Mouse (Mus musculus) liver, embryonic 11.5 days (tissue): ENCODE data around the gene Ewsr1. TPM values are rescaled to one million over a fixed set of nuclear protein-coding genes. Genes with fewer than 3 reads are reported as not detected.

Experiments
- ATAC-seq: fragments of 200-750 bp; cut with Nextera tagmentation; replicated peaks from 2 replicates; pipeline ENCODE4 v1.8.0; 2017; ENCODE audit warnings: moderate number of reproducible peaks, mild to moderate bottlenecking, moderate TSS enrichment, moderate library complexity; ENCODE audit not compliant: low FRiP score
- DNase-seq: peaks from one replicate; pipeline ENCODE4 v3.0.0-alpha.2; 2017; ENCODE audit warnings: low spot score
- H3K27ac ChIP-seq: fragments of 300-500 bp; sonication (generic); 2 replicates; pipeline ENCODE4 v1.5.1; 2014; ENCODE audit warnings: mild to moderate bottlenecking, low read depth, low read length, control low read depth
- H3K27me3 ChIP-seq: fragments of 300-500 bp; sonication (generic); replicated peaks from 2 replicates; pipeline ENCODE4 v1.6.1; 2014; ENCODE audit warnings: low read length, mixed read lengths; ENCODE audit not compliant: control insufficient read depth, insufficient read depth
- H3K36me3 ChIP-seq: fragments of 300-500 bp; sonication (generic); 2 replicates; pipeline ENCODE4 v1.6.1; 2014; ENCODE audit warnings: mild to moderate bottlenecking, low read length, moderate library complexity, mixed read lengths; ENCODE audit not compliant: control insufficient read depth, insufficient read depth
- H3K4me1 ChIP-seq: fragments of 300-500 bp; sonication (generic); replicated peaks from 2 replicates; pipeline ENCODE4 v1.6.1; 2014; ENCODE audit warnings: low read length, mixed read lengths; ENCODE audit not compliant: control insufficient read depth, insufficient read depth
- H3K4me2 ChIP-seq: fragments of 300-500 bp; sonication (generic); 2 replicates; pipeline ENCODE4 v1.6.1; 2014; ENCODE audit warnings: mild to moderate bottlenecking, control low read depth, moderate library complexity
- H3K4me3 ChIP-seq: fragments of 300-500 bp; sonication (generic); 2 replicates; pipeline ENCODE4 v1.5.1; 2014; ENCODE audit warnings: low read depth, low read length, control low read depth
- H3K9ac ChIP-seq: fragments of 300-500 bp; sonication (generic); 2 replicates; pipeline ENCODE4 v1.6.1; 2014; ENCODE audit warnings: low read depth, low read length, control low read depth
- H3K9me3 ChIP-seq: fragments of 300-500 bp; sonication (generic); 2 replicates; pipeline ENCODE4 v1.6.1; 2016; ENCODE audit warnings: low read length, inconsistent platforms, mixed read lengths; ENCODE audit not compliant: control insufficient read depth
- WGBS: fragments of 180-500 bp; shearing (Covaris S2); extraction: QIAGEN DNeasy Blood & Tissue Kit; methylation state at CpG from one replicate; pipeline ENCODE4 v1.1.7; 2014; 5-methylcytosine and 5-hydroxymethylcytosine counted together
- polyA plus RNA-seq: library from polyadenylated mRNA; unstranded; fragments of >200 nt; fragmentation: Nextera tagmentation; extraction: Ambion mirVana; gene quantifications from 2 replicates; pipeline ENCODE4 v1.2.1, GENCODE M21; 2014

Ewsr1 gene
- polyA plus RNA-seq, 1 experiment from 2014 or later, result 367 TPM

DNA sequence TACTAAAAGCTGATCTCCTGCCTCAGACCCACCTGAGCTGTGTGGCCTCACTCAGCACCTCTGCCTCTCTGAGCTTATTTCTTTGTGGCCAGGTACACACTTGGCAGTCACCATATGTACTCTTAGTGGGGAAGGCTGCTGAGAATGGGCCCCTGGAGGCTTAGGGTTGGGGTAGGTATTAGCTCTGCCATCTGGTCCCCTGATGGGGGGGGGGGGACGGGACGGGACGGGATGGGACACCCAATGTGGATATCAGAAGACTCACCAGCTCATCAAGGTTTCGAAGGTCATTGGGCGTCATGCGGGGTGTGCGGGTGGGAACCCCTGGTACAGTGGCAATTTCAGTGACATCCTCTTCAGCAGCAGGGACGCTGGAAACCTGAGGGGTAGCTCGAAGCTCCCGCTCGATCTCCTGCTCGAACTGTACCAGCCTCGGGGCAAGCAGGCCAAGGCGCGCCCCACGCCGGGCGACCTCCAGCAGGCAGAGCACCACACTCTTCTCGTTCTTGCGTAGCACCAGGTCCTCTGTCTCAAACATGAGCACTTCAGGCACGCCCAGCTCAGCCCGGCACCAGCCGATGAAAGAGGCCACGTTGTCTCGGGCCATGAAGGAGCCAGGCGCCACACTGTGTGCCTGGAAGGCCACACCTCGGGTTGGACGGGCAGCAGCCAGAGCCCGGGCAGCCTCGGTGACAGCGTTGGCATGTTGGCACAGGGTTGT is 35.3 kb downstream of the Ewsr1 start:
- Histone ChIP-seq H3K4me2 (peak overlapping the region; percentile 73), H3K4me1 (peaks cover 28% of the 10 kb centered on the region), H3K9ac (peak overlapping the region; percentile 59; the same call in 1 of the 2 replicates), H3K4me3 (peak overlapping the region; percentile 55), H3K36me3 (peaks cover under 1% of the 10 kb centered on the region; the same call in 1 of the 2 replicates), H3K9me3 (no peaks in the 10 kb centered on the region), H3K27me3 (peaks cover 54% of the 10 kb centered on the region), H3K27ac (no peak overlapping the region)
- WGBS, result 59% methylated on average over 31 of the region's 31 CpGs
- DNase-seq (no peak), ATAC-seq (no peak)

GRCm38 (mm10) chr11:5062860-5063505 is 36.1 kb downstream of the Ewsr1 start:
- peaks cover 61% of the 10 kb centered on the region for H3K27me3 ChIP-seq
- WGBS, result 68% methylated on average over 13 of the region's 13 CpGs
- no peaks in the 10 kb centered on the region for H3K36me3 ChIP-seq
- ATAC-seq (no peak), DNase-seq (no peak)
- no peak overlapping the region for H3K9ac ChIP-seq
- H3K4me2 ChIP-seq, result peak overlapping the region; percentile 71
- H3K9me3 ChIP-seq, result no peaks in the 10 kb centered on the region
- peak overlapping the region; percentile 19; the same call in 1 of the 2 replicates for H3K4me3 ChIP-seq
- H3K27ac ChIP-seq, result no peak overlapping the region
- H3K4me1 ChIP-seq, result peaks cover 32% of the 10 kb centered on the region

DNA sequence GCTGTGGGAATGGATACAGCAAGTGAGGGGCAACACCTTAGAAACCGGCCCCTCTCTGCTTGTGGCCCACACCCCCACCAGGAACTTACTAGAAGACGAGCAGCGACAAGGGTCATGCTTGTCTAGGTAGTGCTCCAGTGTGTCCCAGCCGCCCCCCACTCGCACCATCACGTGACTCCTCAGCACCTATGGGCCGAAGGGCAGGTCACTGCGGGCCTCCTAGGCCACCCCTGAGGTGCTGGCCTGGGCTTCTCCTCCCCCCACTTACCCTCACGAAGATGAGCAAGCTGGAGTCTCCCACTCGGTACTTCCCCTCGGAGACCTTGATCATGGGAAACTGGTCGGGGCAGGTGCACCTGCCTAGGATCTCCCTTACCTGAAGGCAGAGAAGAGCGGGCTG is 36.7 kb downstream of the Ewsr1 start:
- peaks cover 36% of the 10 kb centered on the region for H3K4me1 ChIP-seq

GRCm38 (mm10) chr11:5061413-5062139 is 37.5 kb downstream of the Ewsr1 start:
- H3K36me3 ChIP-seq, result no peaks in the 10 kb centered on the region
- WGBS, result 7% methylated on average over 62 of the region's 62 CpGs
- peaks cover 75% of the 10 kb centered on the region for H3K27me3 ChIP-seq
- peaks cover 36% of the 10 kb centered on the region for H3K4me1 ChIP-seq
- ATAC-seq (peak; percentile 10), DNase-seq (peak; percentile 83)
- H3K4me3 ChIP-seq, result peak overlapping the region; percentile 42
- H3K4me2 ChIP-seq, result peak overlapping the region; percentile 71
- peak overlapping the region; percentile 26 for H3K9ac ChIP-seq
- no peak overlapping the region for H3K27ac ChIP-seq
- H3K9me3 ChIP-seq, result no peaks in the 10 kb centered on the region

More for the DNA sequence above, 36.7 kb downstream of the Ewsr1 start:
- WGBS, result 33% methylated on average over 13 of the region's 13 CpGs
- DNase-seq (no peak), ATAC-seq (no peak)
- H3K27ac ChIP-seq, result no peak overlapping the region
- peaks cover 67% of the 10 kb centered on the region for H3K27me3 ChIP-seq
- H3K36me3 ChIP-seq, result no peaks in the 10 kb centered on the region
- no peak overlapping the region for H3K9ac ChIP-seq
- H3K4me2 ChIP-seq, result peak overlapping the region; percentile 71
- H3K9me3 ChIP-seq, result no peaks in the 10 kb centered on the region
- peak overlapping the region; percentile 42 for H3K4me3 ChIP-seq

DNA sequence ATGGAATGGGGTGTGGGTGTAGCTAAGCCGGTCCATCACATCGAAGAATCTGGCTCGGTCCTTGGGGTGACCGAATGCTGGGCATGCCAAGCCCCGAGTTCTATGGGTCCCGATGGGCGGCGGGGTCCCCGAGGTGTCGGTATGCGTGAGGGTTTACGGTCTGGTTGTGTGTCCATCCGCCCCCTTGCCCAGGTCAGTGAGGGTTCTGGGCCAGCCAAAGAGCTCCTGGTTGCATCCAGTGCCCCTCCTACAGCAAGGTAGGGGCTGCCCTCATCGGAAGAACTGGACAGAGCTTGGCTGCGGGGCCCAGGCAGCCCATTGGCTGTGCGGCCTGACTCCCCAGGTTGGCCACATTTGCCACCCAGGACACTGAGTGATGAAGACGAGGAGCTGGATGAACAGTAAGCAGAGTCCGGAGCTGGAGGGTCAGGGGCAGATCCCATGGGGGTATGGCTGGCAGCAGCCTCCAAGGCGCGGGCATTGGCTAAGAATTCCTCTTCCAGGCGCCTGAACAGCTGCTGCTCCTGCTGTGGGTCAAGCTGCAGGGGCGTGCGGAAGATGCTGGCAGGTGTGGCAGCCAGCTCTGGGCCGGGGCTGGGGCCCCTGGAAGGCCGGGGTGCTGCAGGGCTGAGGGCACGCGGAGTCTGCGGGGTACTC is 38.2 kb downstream of the Ewsr1 start:
- Histone ChIP-seq H3K4me1 (peaks cover 36% of the 10 kb centered on the region), H3K27ac (no peak overlapping the region), H3K27me3 (peaks cover 82% of the 10 kb centered on the region), H3K4me3 (peak overlapping the region; percentile 42), H3K9ac (no peak overlapping the region; the same call in 1 of the 2 replicates), H3K36me3 (no peaks in the 10 kb centered on the region), H3K9me3 (no peaks in the 10 kb centered on the region), H3K4me2 (peak overlapping the region; percentile 71)
- DNase-seq (no peak), ATAC-seq (no peak)
- WGBS, result 62% methylated on average over 28 of the region's 28 CpGs

DNA sequence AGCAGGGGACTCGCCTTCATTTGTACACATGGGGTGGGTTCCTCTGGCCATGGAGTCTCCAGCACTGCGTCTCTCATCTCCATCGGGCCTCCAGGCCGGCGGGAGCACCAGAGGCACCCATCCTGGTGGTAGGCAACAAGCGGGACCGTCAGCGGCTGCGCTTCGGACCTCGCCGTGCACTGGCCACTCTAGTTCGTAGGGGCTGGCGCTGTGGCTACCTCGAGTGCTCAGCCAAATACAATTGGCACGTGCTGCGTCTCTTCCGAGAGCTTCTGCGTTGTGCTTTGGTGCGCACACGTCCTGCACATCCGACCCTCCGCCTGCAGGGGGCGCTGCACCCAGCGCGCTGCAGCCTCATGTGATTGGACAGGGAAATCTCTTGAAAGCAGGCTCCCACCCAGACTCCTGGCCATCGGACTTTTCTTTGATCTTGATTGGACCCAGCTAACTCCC is 39.3 kb downstream of the Ewsr1 start:
- Histone ChIP-seq H3K27me3 (peaks cover 89% of the 10 kb centered on the region), H3K4me2 (no peak overlapping the region), H3K9ac (no peak overlapping the region), H3K27ac (no peak overlapping the region), H3K36me3 (no peaks in the 10 kb centered on the region), H3K4me3 (no peak overlapping the region), H3K4me1 (peaks cover 36% of the 10 kb centered on the region), H3K9me3 (no peaks in the 10 kb centered on the region)
- 10% methylated on average over 27 of the region's 27 CpGs for WGBS
- DNase-seq, result no peak
- no peak for ATAC-seq

DNA sequence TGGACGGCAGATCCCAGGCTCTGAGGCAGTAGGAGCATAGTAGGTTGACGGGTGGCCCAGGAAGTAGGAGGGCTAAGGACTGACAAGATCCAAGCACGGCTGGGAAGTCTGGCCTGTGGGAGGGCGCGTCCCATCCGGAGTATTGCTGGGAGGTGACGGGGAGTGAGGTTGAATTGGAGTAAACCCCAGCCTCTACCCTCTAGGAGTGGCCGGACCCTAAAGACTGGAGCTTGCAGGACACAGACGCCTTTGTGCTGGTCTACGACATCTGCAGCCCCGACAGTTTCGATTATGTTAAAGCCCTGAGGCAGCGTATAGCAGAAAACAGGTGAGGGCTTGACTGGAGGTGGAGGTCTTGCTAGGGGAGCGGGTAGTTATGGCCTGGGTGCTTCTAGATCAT is 39.8 kb downstream of the Ewsr1 start:
- Histone ChIP-seq H3K4me2 (no peak overlapping the region), H3K4me3 (no peak overlapping the region)

GRCm38 (mm10) chr11:5058783-5059182 is 40.3 kb downstream of the Ewsr1 start:
- peaks cover 84% of the 10 kb centered on the region for H3K27me3 ChIP-seq

More for the DNA sequence above, 39.8 kb downstream of the Ewsr1 start:
- no peaks in the 10 kb centered on the region for H3K36me3 ChIP-seq
- DNase-seq (no peak), ATAC-seq (no peak)
- H3K9ac ChIP-seq, result no peak overlapping the region
- WGBS, result 30% methylated on average over 14 of the region's 14 CpGs
- H3K4me1 ChIP-seq, result peaks cover 36% of the 10 kb centered on the region
- peaks cover 88% of the 10 kb centered on the region for H3K27me3 ChIP-seq
- no peak overlapping the region for H3K27ac ChIP-seq
- no peaks in the 10 kb centered on the region for H3K9me3 ChIP-seq

More at GRCm38 (mm10) chr11:5058783-5059182, 40.3 kb downstream of the Ewsr1 start:
- H3K27ac ChIP-seq, result no peak overlapping the region
- no peaks in the 10 kb centered on the region for H3K9me3 ChIP-seq
- H3K36me3 ChIP-seq, result no peaks in the 10 kb centered on the region
- H3K4me1 ChIP-seq, result peaks cover 36% of the 10 kb centered on the region
- no peak overlapping the region for H3K4me3 ChIP-seq
- 37% methylated on average over 9 of the region's 9 CpGs for WGBS
- no peak for ATAC-seq
- H3K4me2 ChIP-seq, result no peak overlapping the region
- no peak overlapping the region for H3K9ac ChIP-seq
- no peak for DNase-seq
